Mouse (Mus musculus) hindbrain, embryonic 14.5 days (tissue): ENCODE data around the gene Sephs1. TPM values are rescaled to one million over a fixed set of nuclear protein-coding genes. Genes with fewer than 3 reads are reported as not detected.

Experiments
- ATAC-seq: fragments of 200-750 bp; cut with Nextera tagmentation; 2 replicates; pipeline ENCODE4 v1.8.0; 2017; ENCODE audit warnings: moderate number of reproducible peaks, mild to moderate bottlenecking, moderate TSS enrichment, moderate library complexity; ENCODE audit not compliant: low FRiP score
- DNase-seq: peaks from one replicate; pipeline ENCODE4 v3.0.0-alpha.2; 2015; ENCODE audit warnings: low spot score
- H3K27ac ChIP-seq: fragments of 300-500 bp; sonication (generic); 2 replicates; pipeline ENCODE4 v1.5.1; 2014; ENCODE audit warnings: mild to moderate bottlenecking, moderate library complexity
- H3K27me3 ChIP-seq: fragments of 300-500 bp; sonication (generic); 2 replicates; pipeline ENCODE4 v1.6.1; 2014; ENCODE audit warnings: mild to moderate bottlenecking, low read length, mixed read lengths; ENCODE audit not compliant: control insufficient read depth, insufficient read depth
- H3K36me3 ChIP-seq: fragments of 300-500 bp; sonication (generic); replicated peaks from 2 replicates; pipeline ENCODE4 v1.6.1; 2014; ENCODE audit not compliant: control insufficient read depth, insufficient read depth
- H3K4me1 ChIP-seq: fragments of 300-500 bp; sonication (generic); replicated peaks from 2 replicates; pipeline ENCODE4 v1.6.1; 2014; ENCODE audit warnings: antibody characterized with exemption, low read length, mixed read lengths; ENCODE audit not compliant: control insufficient read depth, insufficient read depth
- H3K4me2 ChIP-seq: fragments of 300-500 bp; sonication (generic); replicated peaks from 2 replicates; pipeline ENCODE4 v1.6.1; 2014; ENCODE audit warnings: mild to moderate bottlenecking, moderate library complexity
- H3K4me3 ChIP-seq: fragments of 300-500 bp; sonication (generic); replicated peaks from 2 replicates; pipeline ENCODE4 v1.5.1; 2014; ENCODE audit warnings: mild to moderate bottlenecking, low read length
- H3K9ac ChIP-seq: fragments of 300-500 bp; sonication (generic); 2 replicates; pipeline ENCODE4 v1.6.1; 2014
- H3K9me3 ChIP-seq: fragments of 300-500 bp; sonication (generic); 2 replicates; pipeline ENCODE4 v1.6.1; 2016; ENCODE audit warnings: low read length; ENCODE audit not compliant: control insufficient read depth
- WGBS: fragments of 180-500 bp; shearing (Covaris S2); extraction: QIAGEN DNeasy Blood & Tissue Kit; methylation state at CpG from one replicate; pipeline ENCODE4 v1.1.7; 2014; 5-methylcytosine and 5-hydroxymethylcytosine counted together
- polyA plus RNA-seq: library from polyadenylated mRNA; unstranded; fragments of >200 nt; fragmentation: Nextera tagmentation; extraction: Ambion mirVana; gene quantifications from 2 replicates; pipeline ENCODE4 v1.2.1, GENCODE M21; 2014

The Sephs1 gene
- polyA plus RNA-seq, 1 experiment from 2014 or later, result 63.2 TPM

GRCm38 (mm10) chr2:4900624-4901023 is 19.3 kb downstream of the Sephs1 start:
- H3K9me3 ChIP-seq, result no peaks in the 10 kb centered on the region
- H3K27me3 ChIP-seq, result no peaks in the 10 kb centered on the region
- no peak overlapping the region for H3K9ac ChIP-seq
- no peaks in the 10 kb centered on the region for H3K4me1 ChIP-seq
- WGBS, result 95% methylated on average over 6 of the region's 6 CpGs
- no peak overlapping the region for H3K4me3 ChIP-seq
- no peak for DNase-seq
- peaks cover 78% of the 10 kb centered on the region for H3K36me3 ChIP-seq
- ATAC-seq, result no peak
- no peak overlapping the region for H3K27ac ChIP-seq
- no peak overlapping the region for H3K4me2 ChIP-seq

- Histone ChIP-seq H3K9me3 (no peaks in the 10 kb centered on the region), H3K27me3 (no peaks in the 10 kb centered on the region), H3K4me1 (no peaks in the 10 kb centered on the region), H3K4me3 (no peak overlapping the region), H3K4me2 (no peak overlapping the region), H3K36me3 (peaks cover 78% of the 10 kb centered on the region), H3K27ac (no peak overlapping the region), H3K9ac (no peak overlapping the region)
- DNase-seq (no peak), ATAC-seq (no peak)
- WGBS, result 95% methylated on average over 5 of the region's 5 CpGs
These were observed 21.0 kb downstream of the Sephs1 start for GRCm38 (mm10) chr2:4902346-4902745.

DNA sequence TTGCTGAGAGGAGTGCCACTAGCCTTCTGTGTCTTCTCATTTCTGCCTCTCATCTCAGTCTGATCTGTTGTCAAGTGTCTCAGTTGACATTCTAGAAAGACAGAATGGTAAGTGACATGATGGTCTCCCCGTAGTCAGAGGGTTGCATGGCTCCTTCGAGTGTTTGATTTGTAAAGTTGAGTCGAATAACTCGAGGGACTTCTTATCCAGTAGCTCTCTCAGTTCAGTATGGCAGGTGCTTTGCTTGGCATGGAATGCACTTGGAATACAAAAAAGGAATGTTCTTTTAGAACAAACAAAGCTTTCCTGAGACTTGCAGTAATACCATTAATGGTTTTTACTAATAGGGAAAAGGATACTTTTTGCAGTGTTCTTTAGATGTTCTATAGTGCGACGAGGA is 25.8 kb downstream of the Sephs1 start:
- DNase-seq, result no peak
- no peak overlapping the region for H3K27ac ChIP-seq
- no peaks in the 10 kb centered on the region for H3K9me3 ChIP-seq
- no peak for ATAC-seq
- no peak overlapping the region for H3K4me2 ChIP-seq
- no peaks in the 10 kb centered on the region for H3K27me3 ChIP-seq
- peaks cover 51% of the 10 kb centered on the region for H3K36me3 ChIP-seq
- 90% methylated on average over 6 of the region's 6 CpGs for WGBS
- H3K4me3 ChIP-seq, result no peak overlapping the region
- no peaks in the 10 kb centered on the region for H3K4me1 ChIP-seq
- H3K9ac ChIP-seq, result no peak overlapping the region

- Histone ChIP-seq H3K27ac (no peak overlapping the region), H3K36me3 (peaks cover 48% of the 10 kb centered on the region), H3K9me3 (no peaks in the 10 kb centered on the region), H3K4me1 (no peaks in the 10 kb centered on the region), H3K9ac (no peak overlapping the region), H3K27me3 (no peaks in the 10 kb centered on the region), H3K4me2 (no peak overlapping the region), H3K4me3 (no peak overlapping the region)
- ATAC-seq (no peak), DNase-seq (no peak)
- 88% methylated on average over 7 of the region's 7 CpGs for WGBS
These were observed 26.6 kb downstream of the Sephs1 start for GRCm38 (mm10) chr2:4907916-4908315.

DNA sequence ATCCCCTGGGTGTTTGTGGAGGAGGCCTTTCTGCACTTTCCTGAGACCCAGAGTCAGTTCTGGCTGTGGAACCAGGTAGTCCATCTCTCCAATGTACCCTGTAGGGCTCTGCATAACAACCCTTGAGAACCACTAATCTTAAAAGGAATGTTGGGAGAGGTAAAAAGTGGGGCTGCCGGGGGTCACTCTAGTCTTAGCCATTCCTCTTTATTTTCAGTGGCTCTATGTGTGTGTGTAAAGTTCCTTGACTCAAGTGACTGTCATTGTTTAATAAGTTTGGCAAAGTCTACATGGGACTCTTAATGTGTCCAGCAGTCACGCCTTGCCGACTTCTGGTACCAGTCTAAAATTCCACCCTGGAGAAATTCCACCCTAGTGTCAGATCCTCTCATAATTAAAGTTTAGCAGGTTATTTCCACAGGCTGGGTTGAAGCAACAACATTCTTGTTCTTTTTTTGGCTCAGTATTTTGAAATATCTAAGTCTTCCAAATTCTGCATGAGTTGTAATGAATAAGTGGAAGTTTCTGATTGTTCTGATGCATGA is 27.5 kb downstream of the Sephs1 start:
- H3K27ac ChIP-seq, result no peak overlapping the region
- no peaks in the 10 kb centered on the region for H3K4me1 ChIP-seq
- no peak overlapping the region for H3K4me3 ChIP-seq
- 93% methylated on average over 3 of the region's 3 CpGs for WGBS
- ATAC-seq (no peak), DNase-seq (no peak)
- no peak overlapping the region for H3K4me2 ChIP-seq
- peaks cover 47% of the 10 kb centered on the region for H3K36me3 ChIP-seq
- no peaks in the 10 kb centered on the region for H3K9me3 ChIP-seq
- H3K27me3 ChIP-seq, result no peaks in the 10 kb centered on the region
- H3K9ac ChIP-seq, result no peak overlapping the region

GRCm38 (mm10) chr2:4909909-4910308 is 28.5 kb downstream of the Sephs1 start:
- H3K4me2 ChIP-seq, result no peak overlapping the region
- 74% methylated on average over 6 of the region's 6 CpGs for WGBS
- no peak for ATAC-seq
- no peaks in the 10 kb centered on the region for H3K27me3 ChIP-seq
- H3K27ac ChIP-seq, result no peak overlapping the region
- no peaks in the 10 kb centered on the region for H3K4me1 ChIP-seq
- peaks cover 43% of the 10 kb centered on the region for H3K36me3 ChIP-seq
- H3K9ac ChIP-seq, result no peak overlapping the region
- DNase-seq, result no peak
- H3K9me3 ChIP-seq, result no peaks in the 10 kb centered on the region
- no peak overlapping the region for H3K4me3 ChIP-seq

GRCm38 (mm10) chr2:4910521-4910920 is 29.2 kb downstream of the Sephs1 start:
- 83% methylated on average over 4 of the region's 4 CpGs for WGBS
- H3K4me2 ChIP-seq, result no peak overlapping the region
- ATAC-seq, result no peak
- no peaks in the 10 kb centered on the region for H3K9me3 ChIP-seq
- H3K27me3 ChIP-seq, result no peaks in the 10 kb centered on the region
- H3K36me3 ChIP-seq, result peaks cover 36% of the 10 kb centered on the region
- no peak overlapping the region for H3K27ac ChIP-seq
- no peak for DNase-seq
- H3K4me3 ChIP-seq, result no peak overlapping the region
- H3K4me1 ChIP-seq, result no peaks in the 10 kb centered on the region
- H3K9ac ChIP-seq, result no peak overlapping the region

DNA sequence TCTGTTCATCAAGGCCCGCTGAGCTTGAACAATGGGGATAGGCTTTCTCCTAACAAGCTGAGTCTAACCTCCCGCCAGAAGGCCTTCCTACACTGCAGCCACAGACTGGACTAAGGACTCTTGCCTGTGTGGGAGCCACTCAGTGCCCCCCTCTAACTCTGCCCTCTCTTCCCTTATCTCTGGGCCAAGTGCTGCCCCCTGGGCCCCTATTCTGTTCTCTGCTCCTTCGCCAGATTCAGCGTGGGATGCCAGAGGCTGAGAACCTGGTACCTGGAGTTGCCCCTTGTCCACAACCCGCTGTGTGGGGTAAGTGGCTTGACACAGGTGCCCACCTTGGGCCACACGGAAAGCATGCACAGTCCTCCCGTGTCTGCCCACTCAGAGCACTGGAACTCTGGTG is 32.6 kb downstream of the Sephs1 start:
- DNase-seq (no peak), ATAC-seq (no peak)
- no peaks in the 10 kb centered on the region for H3K9me3 ChIP-seq
- H3K4me3 ChIP-seq, result no peak overlapping the region
- 71% methylated on average over 7 of the region's 7 CpGs for WGBS
- no peak overlapping the region for H3K27ac ChIP-seq
- no peak overlapping the region for H3K9ac ChIP-seq
- peaks cover 4% of the 10 kb centered on the region; the same call in 1 of the 2 replicates for H3K36me3 ChIP-seq
- no peaks in the 10 kb centered on the region for H3K27me3 ChIP-seq
- H3K4me1 ChIP-seq, result 0 out of 2 replicates have a peak, but pooled peaks cover 4% of the 10 kb centered on the region
- no peak overlapping the region for H3K4me2 ChIP-seq

- H3K4me2 ChIP-seq, result no peak overlapping the region
- H3K27me3 ChIP-seq, result no peaks in the 10 kb centered on the region
- ATAC-seq (no peak), DNase-seq (no peak)
- H3K9me3 ChIP-seq, result no peaks in the 10 kb centered on the region
- 0 out of 2 replicates have a peak, but pooled peaks cover 4% of the 10 kb centered on the region for H3K4me1 ChIP-seq
- 77% methylated on average over 6 of the region's 6 CpGs for WGBS
- no peaks in the 10 kb centered on the region for H3K36me3 ChIP-seq
- no peak overlapping the region for H3K4me3 ChIP-seq
- H3K27ac ChIP-seq, result no peak overlapping the region
- H3K9ac ChIP-seq, result no peak overlapping the region
These were observed 34.7 kb downstream of the Sephs1 start for GRCm38 (mm10) chr2:4916037-4916436.
